Mouse (Mus musculus): ENCODE results near the gene Gdpgp1.

DNA sequence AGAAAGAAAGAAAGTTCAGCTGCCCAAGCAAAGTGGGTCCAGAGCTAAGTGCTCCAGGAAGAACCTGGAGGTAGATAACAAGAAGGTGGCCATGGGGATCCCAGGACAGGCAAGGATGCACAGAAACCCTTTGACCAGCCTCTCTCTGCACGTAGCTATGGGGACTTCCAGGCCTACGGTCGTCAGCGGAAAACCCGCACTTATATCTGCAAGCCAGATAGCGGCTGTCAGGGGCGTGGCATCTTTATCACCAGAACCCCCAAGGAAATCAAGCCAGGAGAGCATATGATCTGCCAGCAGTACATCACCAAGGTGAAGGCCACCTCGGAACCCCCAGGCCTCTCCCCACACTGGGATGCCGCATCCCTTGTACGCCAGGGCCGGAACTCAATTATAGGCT lies 20.2 kb downstream of the Gdpgp1 start:
- TF ChIP-seq CTCF (IDR thresholded peaks at IDR 0.05; ENCODE audit: low read depth, low read length) (no peak), EP300 (IDR thresholded peaks at IDR 0.05; ENCODE audit: insufficient read depth, low read depth, low read length) (no peak), POLR2A (IDR thresholded peaks at IDR 0.05; ENCODE audit: insufficient read depth, low read length) (no peak)
